Mouse (Mus musculus) liver, adult 2 months (tissue): ENCODE data around the gene Zfp382.
"Not testable (repeated sequence)": the region's sequence is repeated elsewhere in the genome, so short reads cannot be mapped to it uniquely, and the experiment has no call there.

ENCODE experiments used
- CTCF ChIP-seq: fragments of 200-500 bp; IDR thresholded peaks from 2 replicates; pipeline ENCODE4 v1.5.1; 2011; ENCODE audit warnings: low read depth, low read length, control low read depth
- POLR2A ChIP-seq: fragments of 200-500 bp; IDR thresholded peaks from 2 replicates; pipeline ENCODE4 v1.6.1; 2011; ENCODE audit warnings: low read length, control low read depth; ENCODE audit not compliant: insufficient read depth; ENCODE audit errors: extremely low read depth

- not testable (repeated sequence) for TF ChIP-seq CTCF, POLR2A
Observed at GRCm38 (mm10) chr7:30183189-30183588, 61.4 kb downstream of the Zfp382 start.
